Mouse (Mus musculus) lung, embryonic 16.5 days (tissue): Measurements from ENCODE around the gene Alpl. TPM values are rescaled to one million over a fixed set of nuclear protein-coding genes. Genes with fewer than 3 reads are reported as not detected.

Source experiments
- ATAC-seq: fragments of 200-750 bp; cut with Nextera tagmentation; 2 replicates; pipeline ENCODE4 v1.8.0; 2017; ENCODE audit warnings: low read depth, mild to moderate bottlenecking, moderate library complexity
- H3K27ac ChIP-seq: fragments of 300-500 bp; sonication (generic); 2 replicates; pipeline ENCODE4 v1.5.1; 2014; ENCODE audit warnings: mild to moderate bottlenecking, control low read depth, low read length
- H3K27me3 ChIP-seq: fragments of 300-500 bp; sonication (generic); 2 replicates; pipeline ENCODE4 v1.6.1; 2014; ENCODE audit warnings: low read depth, low read length, mixed read lengths; ENCODE audit not compliant: control insufficient read depth, insufficient read depth
- H3K36me3 ChIP-seq: fragments of 300-500 bp; sonication (generic); 2 replicates; pipeline ENCODE4 v1.6.1; 2014; ENCODE audit warnings: low read length; ENCODE audit not compliant: control insufficient read depth, insufficient read depth
- H3K4me1 ChIP-seq: fragments of 300-500 bp; sonication (generic); replicated peaks from 2 replicates; pipeline ENCODE4 v1.6.1; 2014; ENCODE audit warnings: low read length, mixed read lengths; ENCODE audit not compliant: control insufficient read depth, insufficient read depth
- H3K4me2 ChIP-seq: fragments of 300-500 bp; sonication (generic); 2 replicates; pipeline ENCODE4 v1.6.1; 2014; ENCODE audit warnings: low read depth, low read length, control low read depth
- H3K4me3 ChIP-seq: fragments of 300-500 bp; sonication (generic); 2 replicates; pipeline ENCODE4 v1.5.1; 2014; ENCODE audit warnings: mild to moderate bottlenecking, low read length, control low read depth
- H3K9ac ChIP-seq: fragments of 300-500 bp; sonication (generic); 2 replicates; pipeline ENCODE4 v1.6.1; 2014; ENCODE audit warnings: low read length, control low read depth
- H3K9me3 ChIP-seq: fragments of 300-500 bp; sonication (generic); 2 replicates; pipeline ENCODE4 v1.6.1; 2016; ENCODE audit warnings: low read length; ENCODE audit not compliant: control insufficient read depth
- WGBS: fragments of 180-500 bp; shearing (Covaris S2); extraction: QIAGEN DNeasy Blood & Tissue Kit; methylation state at CpG from one replicate; pipeline ENCODE4 v1.1.7; 2014; 5-methylcytosine and 5-hydroxymethylcytosine counted together
- polyA plus RNA-seq: library from polyadenylated mRNA; unstranded; fragments of >200 nt; fragmentation: Nextera tagmentation; extraction: Ambion mirVana; gene quantifications from 2 replicates; pipeline ENCODE4 v1.2.1, GENCODE M21; 2015

Gene Alpl
- 4.4 and 9.4 TPM in 2 replicates for polyA plus RNA-seq

GRCm38 (mm10) chr4:137795611-137796557, at the start of gene Alpl:
Gene Alpl (minus strand): TSS chr4:137796384.
- Histone ChIP-seq H3K4me1 (peaks cover 8% of the 10 kb centered on the region), H3K9ac (peak within 1 kb of the TSS; percentile 51), H3K4me2 (peak within 1 kb of the TSS; percentile 79), H3K9me3 (no peaks in the 10 kb centered on the region), H3K27me3 (peaks cover 17% of the 10 kb centered on the region), H3K27ac (no peak within 1 kb of the TSS), H3K4me3 (peak within 1 kb of the TSS; percentile 48), H3K36me3 (no peaks in the 10 kb centered on the region)
- WGBS: 2% methylated on average over 68 of the region's 78 CpGs
- ATAC-seq: peak; percentile 79

DNA sequence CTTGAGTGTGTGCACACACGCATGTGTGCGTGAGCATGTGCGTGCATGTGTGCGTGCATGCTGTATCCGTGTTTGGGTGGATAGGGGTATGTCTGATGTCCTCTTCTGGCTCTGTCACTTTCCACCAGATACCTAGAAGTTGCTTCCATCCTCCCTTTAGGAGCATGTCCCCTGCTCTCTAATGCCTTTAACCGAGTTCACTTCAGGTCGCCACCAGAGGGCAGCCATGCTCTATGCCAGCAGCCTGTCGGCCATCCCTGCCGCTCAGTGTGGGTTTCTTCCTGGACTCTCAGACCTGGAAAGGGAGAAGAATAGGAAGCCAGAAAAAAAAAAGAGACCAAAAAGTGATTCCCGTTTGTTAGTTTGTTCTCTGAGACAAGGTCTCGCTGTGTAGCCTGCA, 48.5 kb upstream of the Alpl start:
- 20% methylated on average over 11 of the region's 11 CpGs for WGBS
- Histone ChIP-seq H3K4me1 (no peaks in the 10 kb centered on the region), H3K36me3 (no peaks in the 10 kb centered on the region), H3K27ac (no peak overlapping the region), H3K9ac (no peak overlapping the region), H3K27me3 (no peaks in the 10 kb centered on the region), H3K9me3 (0 out of 2 replicates have a peak, but pooled peaks cover 3% of the 10 kb centered on the region), H3K4me3 (no peak overlapping the region), H3K4me2 (no peak overlapping the region)
- peak; percentile 65; the same call in 1 of the 2 replicates for ATAC-seq

GRCm38 (mm10) chr4:137839452-137839851, 43.3 kb upstream of the Alpl start:
- Histone ChIP-seq H3K36me3 (no peaks in the 10 kb centered on the region), H3K27me3 (no peaks in the 10 kb centered on the region), H3K4me2 (no peak overlapping the region), H3K4me1 (no peaks in the 10 kb centered on the region), H3K4me3 (no peak overlapping the region), H3K27ac (no peak overlapping the region), H3K9me3 (no peaks in the 10 kb centered on the region), H3K9ac (no peak overlapping the region)
- ATAC-seq: no peak
- 77% methylated on average over 5 of the region's 5 CpGs for WGBS

DNA sequence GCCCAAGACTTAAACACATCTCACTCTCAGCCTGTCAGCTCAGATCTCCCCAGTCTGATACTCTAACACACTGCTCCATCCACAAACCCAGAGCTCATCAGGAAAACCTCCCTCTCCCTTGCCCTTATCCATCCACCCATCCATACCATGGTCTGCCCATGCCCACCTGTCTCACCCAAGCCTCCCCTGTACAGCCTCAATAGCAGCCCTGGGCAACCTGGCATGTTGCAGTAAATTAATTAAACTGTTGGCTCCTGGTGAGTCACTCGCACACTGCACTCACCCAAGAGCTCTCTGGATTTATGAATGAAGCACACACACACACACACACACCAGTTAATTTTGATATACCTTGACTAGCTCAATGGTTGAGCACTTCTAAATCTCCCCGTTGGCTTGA, 42.6 kb upstream of the Alpl start:
- H3K9me3 ChIP-seq: no peaks in the 10 kb centered on the region
- no peaks in the 10 kb centered on the region for H3K27me3 ChIP-seq
- no peak overlapping the region for H3K4me2 ChIP-seq
- 84% methylated on average over 2 of the region's 2 CpGs for WGBS
- H3K9ac ChIP-seq: no peak overlapping the region
- no peak overlapping the region for H3K27ac ChIP-seq
- no peaks in the 10 kb centered on the region for H3K4me1 ChIP-seq
- ATAC-seq: no peak
- H3K36me3 ChIP-seq: no peaks in the 10 kb centered on the region
- no peak overlapping the region for H3K4me3 ChIP-seq

GRCm38 (mm10) chr4:137837792-137838191, 41.6 kb upstream of the Alpl start:
- 68% methylated on average over 8 of the region's 8 CpGs for WGBS

DNA sequence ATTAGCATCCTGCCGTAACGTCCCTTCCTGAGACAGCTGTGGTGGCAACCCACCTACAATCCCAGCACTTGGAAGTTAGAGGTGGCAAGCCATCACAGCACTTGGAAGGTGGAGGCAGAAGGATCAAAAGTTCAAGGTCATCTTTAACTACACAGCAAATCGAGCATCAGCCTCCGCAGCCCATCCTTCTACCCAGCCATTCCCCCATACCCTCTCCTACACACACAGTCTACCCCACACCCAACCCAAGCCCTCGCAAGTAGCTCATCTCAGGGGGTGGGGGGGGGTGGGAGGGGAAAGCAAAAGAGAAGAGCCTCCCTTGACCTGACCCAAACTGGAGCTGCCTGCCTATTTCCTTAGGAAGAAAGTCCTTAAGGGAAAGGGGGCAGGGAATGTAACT, 40.6 kb upstream of the Alpl start:
- H3K9me3 ChIP-seq: no peaks in the 10 kb centered on the region
- no peak overlapping the region for H3K9ac ChIP-seq
- no peaks in the 10 kb centered on the region for H3K36me3 ChIP-seq
- WGBS: 73% methylated on average over 5 of the region's 5 CpGs
- no peak overlapping the region for H3K4me2 ChIP-seq
- no peaks in the 10 kb centered on the region for H3K27me3 ChIP-seq
- no peak for ATAC-seq
- no peak overlapping the region for H3K4me3 ChIP-seq
- no peak overlapping the region for H3K27ac ChIP-seq
- no peaks in the 10 kb centered on the region for H3K4me1 ChIP-seq

More at GRCm38 (mm10) chr4:137837792-137838191, 41.6 kb upstream of the Alpl start:
- no peak overlapping the region for H3K4me2 ChIP-seq
- H3K9ac ChIP-seq: no peak overlapping the region
- H3K4me1 ChIP-seq: no peaks in the 10 kb centered on the region
- H3K9me3 ChIP-seq: no peaks in the 10 kb centered on the region
- H3K27me3 ChIP-seq: no peaks in the 10 kb centered on the region
- no peak overlapping the region for H3K27ac ChIP-seq
- H3K4me3 ChIP-seq: no peak overlapping the region
- H3K36me3 ChIP-seq: no peaks in the 10 kb centered on the region
- ATAC-seq: no peak

- Histone ChIP-seq H3K27me3 (peaks cover 3% of the 10 kb centered on the region; the same call in 1 of the 2 replicates), H3K4me2 (no peak overlapping the region), H3K4me1 (no peaks in the 10 kb centered on the region), H3K27ac (no peak overlapping the region), H3K36me3 (no peaks in the 10 kb centered on the region), H3K9ac (no peak overlapping the region), H3K9me3 (no peaks in the 10 kb centered on the region), H3K4me3 (no peak overlapping the region)
- WGBS: 14% methylated on average over 14 of the region's 14 CpGs
- peak; percentile 89 for ATAC-seq
These were observed 39.6 kb upstream of the Alpl start for GRCm38 (mm10) chr4:137835624-137836337.

DNA sequence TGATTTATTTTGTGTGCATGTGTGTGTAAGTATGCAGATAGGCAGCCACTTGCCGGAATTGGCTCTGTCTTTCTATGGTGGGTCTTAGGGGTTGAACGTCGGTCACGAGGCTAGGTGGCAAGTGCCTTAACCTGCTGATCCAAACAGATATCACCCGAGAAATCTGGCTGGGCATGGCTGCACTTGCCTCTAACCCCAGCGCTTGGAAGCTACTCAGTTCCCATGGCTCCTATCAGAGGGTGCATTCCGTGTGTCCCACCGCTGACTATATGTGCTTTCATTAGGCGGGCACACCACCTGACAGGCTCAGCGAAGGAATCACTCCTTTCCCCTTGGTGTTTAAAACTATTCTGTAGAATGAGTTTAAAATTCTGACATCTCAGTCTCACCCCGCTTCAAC, 35.4 kb upstream of the Alpl start:
- no peak for ATAC-seq
- no peaks in the 10 kb centered on the region for H3K36me3 ChIP-seq
- no peak overlapping the region for H3K4me2 ChIP-seq
- H3K27me3 ChIP-seq: peaks cover 6% of the 10 kb centered on the region; the same call in 1 of the 2 replicates
- H3K9me3 ChIP-seq: no peaks in the 10 kb centered on the region
- no peak overlapping the region for H3K4me3 ChIP-seq
- no peaks in the 10 kb centered on the region for H3K4me1 ChIP-seq
- H3K27ac ChIP-seq: no peak overlapping the region
- no peak overlapping the region for H3K9ac ChIP-seq
- 67% methylated on average over 11 of the region's 11 CpGs for WGBS

GRCm38 (mm10) chr4:137830380-137830779, 34.2 kb upstream of the Alpl start:
- 24% methylated on average over 6 of the region's 6 CpGs for WGBS

More at GRCm38 (mm10) chr4:137830380-137830779, 34.2 kb upstream of the Alpl start:
- Histone ChIP-seq H3K4me1 (no peaks in the 10 kb centered on the region), H3K4me2 (no peak overlapping the region), H3K9ac (no peak overlapping the region), H3K9me3 (no peaks in the 10 kb centered on the region), H3K27ac (no peak overlapping the region), H3K36me3 (no peaks in the 10 kb centered on the region), H3K4me3 (no peak overlapping the region), H3K27me3 (peaks cover 6% of the 10 kb centered on the region; the same call in 1 of the 2 replicates)
- no peak for ATAC-seq
